Mouse (Mus musculus) liver, embryonic 14.5 days (tissue): ENCODE measurements at regions not wholly inside any gene's neighbourhood (a gene's known extent, or its start where the extent isn't known, plus 50 kb on each side); places are given as distances from the start of the nearest gene placed in this dataset.

ENCODE experiments used
- ATAC-seq: fragments of 200-750 bp; cut with Nextera tagmentation; 2 replicates; pipeline ENCODE4 v1.8.0; 2017; ENCODE audit warnings: moderate number of reproducible peaks, mild to moderate bottlenecking, moderate library complexity; ENCODE audit not compliant: insufficient read depth
- DNase-seq, 3 experiments: peaks; one replicate each; pipeline ENCODE4 v3.0.0-alpha.2; 2012 to 2013; ENCODE audit warnings: low read depth in 3 of 3, low spot score in 3 of 3
- H3K27ac ChIP-seq: fragments of 300-500 bp; sonication (generic); 2 replicates; pipeline ENCODE4 v1.5.1; 2014; ENCODE audit warnings: moderate library complexity, mild to moderate bottlenecking, control low read depth, inconsistent platforms
- H3K27me3 ChIP-seq: fragments of 300-500 bp; sonication (generic); 2 replicates; pipeline ENCODE4 v1.6.1; 2014; ENCODE audit warnings: mild to moderate bottlenecking, low read length, moderate library complexity; ENCODE audit not compliant: control insufficient read depth, insufficient read depth
- H3K36me3 ChIP-seq: fragments of 300-500 bp; sonication (generic); replicated peaks from 2 replicates; pipeline ENCODE4 v1.6.1; 2014; ENCODE audit warnings: low read depth; ENCODE audit not compliant: control insufficient read depth, insufficient read depth
- H3K4me1 ChIP-seq, 2 experiments: fragments of 200-500 bp in 1 of 2; fragments of 300-500 bp in 1 of 2; sonication (generic) in 1 of 2; replicated peaks; 2 replicates each; pipeline ENCODE4 v1.6.1; 2012 to 2014; ENCODE audit warnings: antibody characterized with exemption in 1 of 2, inconsistent platforms in 1 of 2, low read length in 1 of 2; ENCODE audit not compliant: control insufficient read depth in 2 of 2, insufficient read depth in 2 of 2
- H3K4me2 ChIP-seq: fragments of 300-500 bp; sonication (generic); 2 replicates; pipeline ENCODE4 v1.6.1; 2014; ENCODE audit warnings: low read depth, mild to moderate bottlenecking, control low read depth, moderate library complexity
- H3K4me3 ChIP-seq, 2 experiments: fragments of 200-500 bp in 1 of 2; fragments of 300-500 bp in 1 of 2; sonication (generic) in 1 of 2; 2 replicates each; pipeline ENCODE4 v1.5.1; 2012 to 2014; ENCODE audit warnings: low read depth in 2 of 2, low read length in 2 of 2, mild to moderate bottlenecking in 2 of 2, control low read depth in 1 of 2, inconsistent platforms in 1 of 2, moderate library complexity in 1 of 2; ENCODE audit not compliant: insufficient read depth in 1 of 2
- H3K9ac ChIP-seq: fragments of 300-500 bp; sonication (generic); replicated peaks from 2 replicates; pipeline ENCODE4 v1.6.1; 2014; ENCODE audit warnings: mild to moderate bottlenecking, control low read depth, moderate library complexity
- H3K9me3 ChIP-seq: fragments of 300-500 bp; sonication (generic); 2 replicates; pipeline ENCODE4 v1.6.1; 2016; ENCODE audit warnings: low read length, mixed read lengths; ENCODE audit not compliant: control insufficient read depth
- CTCF ChIP-seq: IDR thresholded peaks from 2 replicates; pipeline ENCODE4 v1.5.1; 2016; ENCODE audit warnings: antibody characterized with exemption, low read depth, control low read depth
- EP300 ChIP-seq: IDR thresholded peaks from 2 replicates; pipeline ENCODE4 v1.6.1; 2016; ENCODE audit warnings: antibody characterized with exemption, low read depth
- WGBS: fragments of 180-500 bp; shearing (Covaris S2); extraction: QIAGEN DNeasy Blood & Tissue Kit; methylation state at CpG from one replicate; pipeline ENCODE4 v1.1.7; 2014; ENCODE audit not compliant: insufficient replicate concordance; 5-methylcytosine and 5-hydroxymethylcytosine counted together

- DNase-seq (no peak), ATAC-seq (no peak)
- Histone ChIP-seq H3K4me3 (no peak overlapping the region), H3K27me3 (no peaks in the 10 kb centered on the region), H3K4me2 (no peak overlapping the region), H3K9me3 (no peaks in the 10 kb centered on the region), H3K9ac (no peak overlapping the region), H3K36me3 (no peaks in the 10 kb centered on the region), H3K4me1 (no peaks in the 10 kb centered on the region), H3K27ac (no peak overlapping the region)
- TF ChIP-seq CTCF = no peak
- TF ChIP-seq EP300 = no peak
- WGBS = 51% methylated on average over 7 of the region's 7 CpGs
Observed at GRCm38 (mm10) chr10:92625781-92626180, 96.4 kb downstream of the Nedd1 start.

GRCm38 (mm10) chr10:92615684-92616379 is 106.4 kb downstream of the Nedd1 start:
- 53% methylated on average over 5 of the region's 5 CpGs for WGBS
- Histone ChIP-seq H3K27ac (no peak overlapping the region), H3K9ac (no peak overlapping the region), H3K4me2 (no peak overlapping the region), H3K27me3 (no peaks in the 10 kb centered on the region), H3K36me3 (no peaks in the 10 kb centered on the region), H3K4me3 (no peak overlapping the region), H3K4me1 (no peaks in the 10 kb centered on the region), H3K9me3 (no peaks in the 10 kb centered on the region)
- no peak for TF ChIP-seq EP300
- no peak for TF ChIP-seq CTCF
- DNase-seq (no peak), ATAC-seq (no peak)

- Histone ChIP-seq H3K36me3 (no peaks in the 10 kb centered on the region), H3K4me2 (no peak overlapping the region), H3K27ac (no peak overlapping the region), H3K4me3 (no peak overlapping the region), H3K4me1 (no peaks in the 10 kb centered on the region), H3K9me3 (no peaks in the 10 kb centered on the region), H3K9ac (no peak overlapping the region), H3K27me3 (no peaks in the 10 kb centered on the region)
- ATAC-seq (no peak), DNase-seq (no peak)
- TF ChIP-seq EP300 (no peak), CTCF (no peak)
- WGBS = 58% methylated on average over 6 of the region's 6 CpGs
Observed at GRCm38 (mm10) chr10:92614341-92614740, 107.9 kb downstream of the Nedd1 start.

- no peak overlapping the region for H3K9ac ChIP-seq
- no peaks in the 10 kb centered on the region for H3K36me3 ChIP-seq
- H3K4me1 ChIP-seq = no peaks in the 10 kb centered on the region
- no peaks in the 10 kb centered on the region for H3K27me3 ChIP-seq
- no peak for ATAC-seq
- no peak overlapping the region for H3K4me2 ChIP-seq
- H3K9me3 ChIP-seq = no peaks in the 10 kb centered on the region
- H3K4me3 ChIP-seq = no peak overlapping the region
- no peak for DNase-seq
- WGBS = 63% methylated on average over 3 of the region's 3 CpGs
- TF ChIP-seq CTCF (no peak), EP300 (no peak)
- H3K27ac ChIP-seq = no peak overlapping the region
Observed at GRCm38 (mm10) chr10:92611060-92611459, 111.2 kb downstream of the Nedd1 start.

GRCm38 (mm10) chr10:92606761-92607160 is 115.5 kb downstream of the Nedd1 start:
- H3K4me1 ChIP-seq = no peaks in the 10 kb centered on the region
- DNase-seq (no peak), ATAC-seq (no peak)
- H3K36me3 ChIP-seq = no peaks in the 10 kb centered on the region
- no peak overlapping the region for H3K4me2 ChIP-seq
- 59% methylated on average over 4 of the region's 4 CpGs for WGBS
- no peaks in the 10 kb centered on the region for H3K27me3 ChIP-seq
- no peak overlapping the region for H3K27ac ChIP-seq
- no peaks in the 10 kb centered on the region for H3K9me3 ChIP-seq
- TF ChIP-seq EP300 = no peak
- TF ChIP-seq CTCF = no peak
- no peak overlapping the region for H3K4me3 ChIP-seq
- no peak overlapping the region for H3K9ac ChIP-seq
